Mouse (Mus musculus): ENCODE results near the gene Celf2. TPM values are rescaled to one million over a fixed set of nuclear protein-coding genes. Genes with fewer than 3 reads are reported as not detected.

Gene Celf2
- polyA plus RNA-seq, 1 experiment = 40.8 TPM

- TF ChIP-seq CTCF (IDR thresholded peaks at IDR 0.05; ENCODE audit: extremely low read depth, insufficient read depth, insufficient read length, insufficient replicate concordance) (no peak), POLR2A (IDR thresholded peaks at IDR 0.05; ENCODE audit: low read depth, low read length) (no peak)
- no peaks in the 10 kb centered on the region for H3K4me1 ChIP-seq (ENCODE audit: control insufficient read depth, insufficient read depth, insufficient read length)
- no peak for DNase-seq (ENCODE audit: low read depth in 1 of 2, low spot score in 2 of 2)
- WGBS = 91% methylated on average over 5 of the region's 5 CpGs
- H3K4me3 ChIP-seq (ENCODE audit: extremely low read depth, insufficient read depth, insufficient read length) = no peak overlapping the region
- H3K36me3 ChIP-seq (ENCODE audit: control insufficient read depth, insufficient read depth, low read length) = no peaks in the 10 kb centered on the region
- H3K27me3 ChIP-seq (ENCODE audit: control insufficient read depth, insufficient read depth, low read length) = no peaks in the 10 kb centered on the region
- no peak overlapping the region for H3K27ac ChIP-seq (ENCODE audit: insufficient read depth, low read length)
Measured at GRCm38 (mm10) chr2:6796754-6797153, 712.6 kb downstream of the Celf2 start.

DNA sequence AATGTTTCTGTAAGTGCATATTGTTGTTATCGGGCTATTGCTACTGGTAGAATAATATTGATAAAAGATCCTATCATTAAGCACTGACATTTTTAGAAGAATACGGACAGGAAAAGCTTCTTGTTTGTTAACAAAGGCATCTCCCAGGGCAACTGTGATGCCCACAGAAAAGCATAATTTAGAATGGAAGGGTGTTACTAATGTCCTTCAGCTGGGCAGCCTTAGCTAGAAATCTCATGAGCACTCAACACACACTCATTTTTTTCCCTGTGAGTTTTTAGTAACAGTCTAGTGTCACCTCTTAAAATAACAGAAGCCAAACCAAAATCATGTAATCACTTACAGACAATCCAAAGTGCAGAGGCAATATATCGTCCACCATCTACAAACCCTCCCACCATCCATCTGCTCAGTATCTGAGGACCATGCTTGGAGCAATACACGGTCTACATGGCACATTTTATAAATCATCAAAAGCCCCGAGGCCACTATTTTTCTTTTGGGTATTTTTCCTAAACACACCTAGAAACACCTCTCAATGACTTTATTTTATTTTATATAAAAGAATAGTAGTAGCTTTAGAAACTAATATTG lies 713.3 kb downstream of the Celf2 start:
- TF ChIP-seq POLR2A (IDR thresholded peaks at IDR 0.05; ENCODE audit: low read depth, low read length) = no peak
- TF ChIP-seq CTCF (IDR thresholded peaks at IDR 0.05; ENCODE audit: extremely low read depth, insufficient read depth, insufficient read length, insufficient replicate concordance) = no peak
- H3K4me1 ChIP-seq (ENCODE audit: control insufficient read depth, insufficient read depth, insufficient read length) = no peaks in the 10 kb centered on the region
- no peak overlapping the region for H3K27ac ChIP-seq (ENCODE audit: insufficient read depth, low read length)
- H3K4me3 ChIP-seq (ENCODE audit: extremely low read depth, insufficient read depth, insufficient read length) = no peak overlapping the region
- no peaks in the 10 kb centered on the region for H3K36me3 ChIP-seq (ENCODE audit: control insufficient read depth, insufficient read depth, low read length)
- WGBS = 90% methylated on average over 5 of the region's 5 CpGs
- no peak for DNase-seq (ENCODE audit: low read depth in 1 of 2, low spot score in 2 of 2)
- no peaks in the 10 kb centered on the region for H3K27me3 ChIP-seq (ENCODE audit: control insufficient read depth, insufficient read depth, low read length)

GRCm38 (mm10) chr2:6794858-6795257 lies 714.5 kb downstream of the Celf2 start:
- DNase-seq (ENCODE audit: low read depth in 1 of 2, low spot score in 2 of 2) = no peak
- Histone ChIP-seq H3K4me3 (ENCODE audit: extremely low read depth, insufficient read depth, insufficient read length) (no peak overlapping the region), H3K36me3 (ENCODE audit: control insufficient read depth, insufficient read depth, low read length) (no peaks in the 10 kb centered on the region)

GRCm38 (mm10) chr2:6790876-6791275 lies 718.5 kb downstream of the Celf2 start:
- WGBS = 89% methylated on average over 2 of the region's 2 CpGs
- Histone ChIP-seq H3K4me1 (ENCODE audit: control insufficient read depth, insufficient read depth, insufficient read length) (no peaks in the 10 kb centered on the region; the same call in 1 of the 2 replicates), H3K36me3 (ENCODE audit: control insufficient read depth, insufficient read depth, low read length) (no peaks in the 10 kb centered on the region), H3K4me3 (ENCODE audit: extremely low read depth, insufficient read depth, insufficient read length) (no peak overlapping the region), H3K27ac (ENCODE audit: insufficient read depth, low read length) (no peak overlapping the region), H3K27me3 (ENCODE audit: control insufficient read depth, insufficient read depth, low read length) (no peaks in the 10 kb centered on the region)
- TF ChIP-seq POLR2A (IDR thresholded peaks at IDR 0.05; ENCODE audit: low read depth, low read length) (no peak), CTCF (IDR thresholded peaks at IDR 0.05; ENCODE audit: extremely low read depth, insufficient read depth, insufficient read length, insufficient replicate concordance) (no peak)
- DNase-seq (ENCODE audit: low read depth in 1 of 2, low spot score in 2 of 2) = no peak

More at GRCm38 (mm10) chr2:6794858-6795257, 714.5 kb downstream of the Celf2 start:
- TF ChIP-seq POLR2A (IDR thresholded peaks at IDR 0.05; ENCODE audit: low read depth, low read length) = no peak
- TF ChIP-seq CTCF (IDR thresholded peaks at IDR 0.05; ENCODE audit: extremely low read depth, insufficient read depth, insufficient read length, insufficient replicate concordance) = no peak
- Histone ChIP-seq H3K27me3 (ENCODE audit: control insufficient read depth, insufficient read depth, low read length) (no peaks in the 10 kb centered on the region), H3K27ac (ENCODE audit: insufficient read depth, low read length) (no peak overlapping the region), H3K4me1 (ENCODE audit: control insufficient read depth, insufficient read depth, insufficient read length) (no peaks in the 10 kb centered on the region)
- 91% methylated on average over 7 of the region's 7 CpGs for WGBS

- 56% methylated on average over 3 of the region's 3 CpGs for WGBS
- Histone ChIP-seq H3K4me1 (ENCODE audit: control insufficient read depth, insufficient read depth, insufficient read length) (no peaks in the 10 kb centered on the region; the same call in 1 of the 2 replicates), H3K36me3 (ENCODE audit: control insufficient read depth, insufficient read depth, low read length) (no peaks in the 10 kb centered on the region), H3K27me3 (ENCODE audit: control insufficient read depth, insufficient read depth, low read length) (no peaks in the 10 kb centered on the region), H3K27ac (ENCODE audit: insufficient read depth, low read length) (no peak overlapping the region), H3K4me3 (ENCODE audit: extremely low read depth, insufficient read depth, insufficient read length) (no peak overlapping the region)
- TF ChIP-seq CTCF (IDR thresholded peaks at IDR 0.05; ENCODE audit: extremely low read depth, insufficient read depth, insufficient read length, insufficient replicate concordance) = peak; percentile 20; the same call in 1 of the 2 replicates
- no peak for TF ChIP-seq POLR2A (IDR thresholded peaks at IDR 0.05; ENCODE audit: low read depth, low read length)
- DNase-seq (ENCODE audit: low read depth in 1 of 2, low spot score in 2 of 2) = peak; percentile 10 to 14
Measured at GRCm38 (mm10) chr2:6786494-6787144, 722.7 kb downstream of the Celf2 start.

DNA sequence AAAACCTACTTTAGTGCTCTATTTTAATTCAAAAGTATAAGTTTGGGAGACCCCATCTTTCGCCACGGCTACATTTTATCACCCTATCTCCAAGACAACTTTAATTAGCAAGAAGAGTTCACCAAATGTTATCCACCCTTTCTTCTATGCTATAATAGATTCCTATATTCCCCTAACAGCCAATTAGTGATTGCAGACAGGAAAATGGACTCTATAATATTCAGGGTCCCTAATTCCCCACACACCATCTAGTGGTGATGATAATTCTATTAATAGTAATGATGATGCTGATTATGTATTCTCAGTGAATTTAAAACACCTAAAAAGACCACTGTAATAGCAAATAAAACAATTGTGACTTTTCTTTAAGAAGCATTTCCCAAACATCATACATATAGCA lies 739.1 kb downstream of the Celf2 start:
- no peak for DNase-seq (ENCODE audit: low read depth in 1 of 2, low spot score in 2 of 2)
- no peaks in the 10 kb centered on the region for H3K36me3 ChIP-seq (ENCODE audit: control insufficient read depth, insufficient read depth, low read length)
- no peaks in the 10 kb centered on the region for H3K4me1 ChIP-seq (ENCODE audit: control insufficient read depth, insufficient read depth, insufficient read length)
- TF ChIP-seq POLR2A (IDR thresholded peaks at IDR 0.05; ENCODE audit: low read depth, low read length) = no peak
- H3K27ac ChIP-seq (ENCODE audit: insufficient read depth, low read length) = no peak overlapping the region
- H3K27me3 ChIP-seq (ENCODE audit: control insufficient read depth, insufficient read depth, low read length) = no peaks in the 10 kb centered on the region
- H3K4me3 ChIP-seq (ENCODE audit: extremely low read depth, insufficient read depth, insufficient read length) = no peak overlapping the region
- WGBS = 91% methylated on average over 2 of the region's 2 CpGs

- Histone ChIP-seq H3K27me3 (ENCODE audit: control insufficient read depth, insufficient read depth, low read length) (no peaks in the 10 kb centered on the region), H3K27ac (ENCODE audit: insufficient read depth, low read length) (no peak overlapping the region), H3K4me3 (ENCODE audit: extremely low read depth, insufficient read depth, insufficient read length) (no peak overlapping the region), H3K4me1 (ENCODE audit: control insufficient read depth, insufficient read depth, insufficient read length) (no peaks in the 10 kb centered on the region), H3K36me3 (ENCODE audit: control insufficient read depth, insufficient read depth, low read length) (no peaks in the 10 kb centered on the region)
- no peak for DNase-seq (ENCODE audit: low read depth in 1 of 2, low spot score in 2 of 2)
- WGBS = 72% methylated on average over 2 of the region's 2 CpGs
- TF ChIP-seq CTCF (IDR thresholded peaks at IDR 0.05; ENCODE audit: extremely low read depth, insufficient read depth, insufficient read length, insufficient replicate concordance) (no peak), POLR2A (IDR thresholded peaks at IDR 0.05; ENCODE audit: low read depth, low read length) (no peak)
Measured at GRCm38 (mm10) chr2:6762381-6762780, 747.0 kb downstream of the Celf2 start.
